Mouse (Mus musculus): ENCODE results near the gene Pdlim7. TPM values are rescaled to one million over a fixed set of nuclear protein-coding genes. Genes with fewer than 3 reads are reported as not detected.

The Pdlim7 gene
- 178 and 184 TPM in 2 replicates for polyA plus RNA-seq (2012; rRNA removed)

GRCm38 (mm10) chr13:55513111-55513748, at the start of gene Pdlim7:
Gene Pdlim7, minus strand, starts transcription at chr13:55513676.

GRCm38 (mm10) chr13:55536194-55537175, 23.0 kb upstream of the Pdlim7 start, which contains the start of gene Ddx41:
Gene Ddx41, minus strand, starts transcription at chr13:55536658.

GRCm38 (mm10) chr13:55529198-55529915, 15.9 kb upstream of the Pdlim7 start, which contains the start of gene Dok3:
Gene Dok3, minus strand, starts transcription at chr13:55529296.

GRCm38 (mm10) chr13:55487578-55488498, 25.6 kb downstream of the Pdlim7 start, which contains the start of gene Dbn1:
Gene Dbn1, minus strand, starts transcription at chr13:55488111.

GRCm38 (mm10) chr13:55464027-55464884, 49.2 kb downstream of the Pdlim7 start, which contains the start of gene Prr7:
Gene Prr7, plus strand, starts transcription at chr13:55464267.

Other genes starting within 250 kb of the Pdlim7 start
- 566 and 652 TPM in 2 replicates for gene Prelid1, start 193.2 kb downstream of the Pdlim7 start, polyA plus RNA-seq (2012; rRNA removed)
- 75.2 and 86.3 TPM in 2 replicates for gene Rab24, start 191.7 kb downstream of the Pdlim7 start, polyA plus RNA-seq (2012; rRNA removed)
- 10.4 and 11.5 TPM in 2 replicates for gene Mxd3, start 183.9 kb downstream of the Pdlim7 start, polyA plus RNA-seq (2012; rRNA removed)
- 99.2 and 117 TPM in 2 replicates for gene Lman2, start 150.9 kb downstream of the Pdlim7 start, polyA plus RNA-seq (2012; rRNA removed)
- gene Rgs14, start 143.9 kb downstream of the Pdlim7 start, polyA plus RNA-seq (2012; rRNA removed) = 4.9 and 5.9 TPM in 2 replicates
- 1.0 and 1.6 TPM in 2 replicates for gene Slc34a1, start 115.5 kb downstream of the Pdlim7 start, polyA plus RNA-seq (2012; rRNA removed)
- not detected in 2 replicates for gene Pfn3, start 98.4 kb downstream of the Pdlim7 start, polyA plus RNA-seq (2012; rRNA removed)
- 0.40 and 0.46 TPM in 2 replicates for gene F12, start 86.9 kb downstream of the Pdlim7 start, polyA plus RNA-seq (2012; rRNA removed)
- 66.0 and 66.1 TPM in 2 replicates for gene Grk6, start 68.6 kb downstream of the Pdlim7 start, polyA plus RNA-seq (2012; rRNA removed)
- gene Prr7, start 49.4 kb downstream of the Pdlim7 start, polyA plus RNA-seq (2012; rRNA removed) = 9.9 and 10.6 TPM in 2 replicates
- gene Dbn1, start 25.6 kb downstream of the Pdlim7 start, polyA plus RNA-seq (2012; rRNA removed) = 36.7 and 36.9 TPM in 2 replicates
- gene Dok3, start 15.6 kb upstream of the Pdlim7 start, polyA plus RNA-seq (2012; rRNA removed) = 16.3 and 16.8 TPM in 2 replicates
- 66.3 and 71.4 TPM in 2 replicates for gene Ddx41, start 23.0 kb upstream of the Pdlim7 start, polyA plus RNA-seq (2012; rRNA removed)
- gene Fam193b, start 57.4 kb upstream of the Pdlim7 start, polyA plus RNA-seq (2012; rRNA removed) = 87.1 and 98.0 TPM in 2 replicates
- gene Tmed9, start 60.1 kb upstream of the Pdlim7 start, polyA plus RNA-seq (2012; rRNA removed) = 65.8 and 80.9 TPM in 2 replicates
- 26.1 and 27.8 TPM in 2 replicates for gene B4galt7, start 86.2 kb upstream of the Pdlim7 start, polyA plus RNA-seq (2012; rRNA removed)
- gene Caml, start 109.3 kb upstream of the Pdlim7 start, polyA plus RNA-seq (2012; rRNA removed) = 13.5 and 15.2 TPM in 2 replicates
- gene Ddx46, start 121.4 kb upstream of the Pdlim7 start, polyA plus RNA-seq (2012; rRNA removed) = 7.7 and 7.9 TPM in 2 replicates
- 14.3 and 17.9 TPM in 2 replicates for gene B230219D22Rik, start 179.4 kb upstream of the Pdlim7 start, polyA plus RNA-seq (2012; rRNA removed)
- 41.7 and 46.7 TPM in 2 replicates for gene Txndc15, start 201.0 kb upstream of the Pdlim7 start, polyA plus RNA-seq (2012; rRNA removed)
- 18.6 and 34.2 TPM in 2 replicates for gene Pcbd2, start 213.7 kb upstream of the Pdlim7 start, polyA plus RNA-seq (2012; rRNA removed)